Mouse (Mus musculus) liver, embryonic 12.5 days (tissue): ENCODE data around the gene Usp54. TPM values are rescaled to one million over a fixed set of nuclear protein-coding genes. Genes with fewer than 3 reads are reported as not detected.
A peak's percentile ranks its signal among the peaks of the same experiment; 100 is the strongest.

Source experiments
- ATAC-seq: fragments of 200-750 bp; cut with Nextera tagmentation; 2 replicates; pipeline ENCODE4 v1.8.0; 2017; ENCODE audit warnings: moderate number of reproducible peaks, mild to moderate bottlenecking, moderate library complexity
- H3K27ac ChIP-seq: fragments of 300-500 bp; sonication (generic); 2 replicates; pipeline ENCODE4 v1.5.1; 2016; ENCODE audit warnings: mild to moderate bottlenecking
- H3K27me3 ChIP-seq: fragments of 300-500 bp; sonication (generic); replicated peaks from 2 replicates; pipeline ENCODE4 v1.6.1; 2016; ENCODE audit warnings: mild to moderate bottlenecking, moderate library complexity
- H3K36me3 ChIP-seq: fragments of 300-500 bp; sonication (generic); 2 replicates; pipeline ENCODE4 v1.6.1; 2016; ENCODE audit warnings: mild to moderate bottlenecking, moderate library complexity
- H3K4me1 ChIP-seq: fragments of 300-500 bp; sonication (generic); 2 replicates; pipeline ENCODE4 v1.6.1; 2016
- H3K4me2 ChIP-seq: fragments of 300-500 bp; sonication (generic); 2 replicates; pipeline ENCODE4 v1.6.1; 2016; ENCODE audit warnings: mild to moderate bottlenecking, moderate library complexity
- H3K4me3 ChIP-seq: fragments of 300-500 bp; sonication (generic); 2 replicates; pipeline ENCODE4 v1.5.1; 2016; ENCODE audit warnings: mild to moderate bottlenecking, moderate library complexity
- H3K9ac ChIP-seq: fragments of 300-500 bp; sonication (generic); 2 replicates; pipeline ENCODE4 v1.6.1; 2016; ENCODE audit warnings: mild to moderate bottlenecking, moderate library complexity
- H3K9me3 ChIP-seq: fragments of 300-500 bp; sonication (generic); replicated peaks from 2 replicates; pipeline ENCODE4 v1.6.1; 2016; ENCODE audit warnings: mild to moderate bottlenecking, moderate library complexity
- WGBS: fragments of 180-500 bp; shearing (Covaris S2); methylation state at CpG from one replicate; pipeline ENCODE4 v1.1.7; 2016; ENCODE audit not compliant: insufficient replicate concordance; 5-methylcytosine and 5-hydroxymethylcytosine counted together
- polyA plus RNA-seq: library from polyadenylated mRNA; unstranded; fragments of >200 nt; fragmentation: Nextera tagmentation; extraction: Ambion mirVana; gene quantifications from 2 replicates; pipeline ENCODE4 v1.2.1, GENCODE M21; 2016

Usp54 gene
- polyA plus RNA-seq, 1 experiment from 2014 or later = 2.2 TPM

DNA sequence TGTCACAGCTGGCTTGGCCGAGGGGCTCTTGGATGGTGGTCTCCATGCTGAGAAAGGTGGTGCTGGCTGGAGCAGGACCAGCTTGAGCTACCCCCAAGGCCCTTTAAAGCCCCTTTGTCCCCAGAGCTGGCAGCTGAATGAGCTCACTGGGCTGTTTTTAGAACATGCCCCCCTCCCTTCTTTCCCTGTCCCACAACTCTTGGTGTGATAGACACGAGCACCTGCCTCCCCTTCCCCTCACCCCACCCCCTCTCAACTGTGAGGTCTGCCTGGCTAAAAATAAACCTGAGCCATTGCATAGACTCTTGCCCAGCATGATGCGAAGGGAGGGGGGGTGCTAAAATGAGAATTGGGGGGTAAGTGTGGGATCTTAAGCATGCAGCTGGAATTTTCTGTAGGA, 23.6 kb upstream of the Usp54 start:
- 65% methylated on average over 3 of the region's 3 CpGs for WGBS

GRCm38 (mm10) chr14:20663601-20664000, 22.7 kb upstream of the Usp54 start:
- ATAC-seq = no peak
- no peak overlapping the region for H3K4me2 ChIP-seq
- H3K4me3 ChIP-seq = no peak overlapping the region
- no peak overlapping the region for H3K9ac ChIP-seq
- no peaks in the 10 kb centered on the region for H3K9me3 ChIP-seq
- peaks cover 19% of the 10 kb centered on the region for H3K4me1 ChIP-seq
- H3K27ac ChIP-seq = no peak overlapping the region
- no peaks in the 10 kb centered on the region for H3K36me3 ChIP-seq
- WGBS = 58% methylated on average over 2 of the region's 2 CpGs
- peaks cover 75% of the 10 kb centered on the region for H3K27me3 ChIP-seq

More for the DNA sequence above, 23.6 kb upstream of the Usp54 start:
- Histone ChIP-seq H3K9ac (no peak overlapping the region), H3K27me3 (peaks cover 82% of the 10 kb centered on the region), H3K36me3 (no peaks in the 10 kb centered on the region), H3K4me2 (no peak overlapping the region), H3K9me3 (no peaks in the 10 kb centered on the region), H3K4me1 (peaks cover 19% of the 10 kb centered on the region), H3K4me3 (no peak overlapping the region), H3K27ac (no peak overlapping the region)
- no peak for ATAC-seq

DNA sequence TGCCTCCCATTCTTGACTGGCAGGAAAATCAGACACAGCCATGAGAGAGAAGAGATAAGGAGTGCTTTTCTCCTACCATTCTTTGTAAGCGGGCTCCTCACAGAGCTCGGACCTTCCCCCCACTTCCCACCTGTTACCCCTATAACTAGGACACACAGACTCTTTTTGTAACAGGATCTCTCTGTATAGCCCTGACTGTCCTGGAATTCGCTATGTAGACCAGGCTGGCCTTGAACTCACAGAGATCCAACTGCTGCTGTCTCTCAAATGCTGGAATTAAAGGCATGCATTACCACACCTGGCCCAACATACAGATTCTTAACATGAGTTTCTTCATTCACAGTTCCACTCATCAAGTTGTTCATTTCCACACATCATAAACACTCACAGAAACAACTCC, 21.9 kb upstream of the Usp54 start:
- Histone ChIP-seq H3K27ac (no peak overlapping the region), H3K4me1 (peaks cover 22% of the 10 kb centered on the region), H3K27me3 (peaks cover 70% of the 10 kb centered on the region), H3K9me3 (no peaks in the 10 kb centered on the region), H3K9ac (no peak overlapping the region), H3K4me2 (no peak overlapping the region), H3K4me3 (no peak overlapping the region), H3K36me3 (no peaks in the 10 kb centered on the region)
- no peak for ATAC-seq
- 63% methylated on average over 3 of the region's 3 CpGs for WGBS

- Histone ChIP-seq H3K4me2 (peak overlapping the region; percentile 93), H3K4me1 (peaks cover 22% of the 10 kb centered on the region), H3K9ac (peak overlapping the region; percentile 67), H3K27me3 (peaks cover 63% of the 10 kb centered on the region), H3K9me3 (no peaks in the 10 kb centered on the region), H3K36me3 (no peaks in the 10 kb centered on the region), H3K4me3 (peak overlapping the region; percentile 63), H3K27ac (0 out of 2 replicates have a peak overlapping the region, but pooled peaks have one; percentile 34)
- ATAC-seq = peak; percentile 25; the same call in 1 of the 2 replicates
- WGBS = 15% methylated on average over 19 of the region's 19 CpGs
These were observed 20.9 kb upstream of the Usp54 start for GRCm38 (mm10) chr14:20661661-20662331.

- H3K9ac ChIP-seq = peak overlapping the region; percentile 67
- peaks cover 56% of the 10 kb centered on the region for H3K27me3 ChIP-seq
- peaks cover 22% of the 10 kb centered on the region for H3K4me1 ChIP-seq
- peak overlapping the region; percentile 93 for H3K4me2 ChIP-seq
- no peaks in the 10 kb centered on the region for H3K9me3 ChIP-seq
- 3% methylated on average over 52 of the region's 52 CpGs for WGBS
- 0 out of 2 replicates have a peak overlapping the region, but pooled peaks have one; percentile 34 for H3K27ac ChIP-seq
- no peaks in the 10 kb centered on the region for H3K36me3 ChIP-seq
- ATAC-seq = peak; percentile 82
- H3K4me3 ChIP-seq = peak overlapping the region; percentile 63
These were observed 20.2 kb upstream of the Usp54 start for GRCm38 (mm10) chr14:20660827-20661660.

DNA sequence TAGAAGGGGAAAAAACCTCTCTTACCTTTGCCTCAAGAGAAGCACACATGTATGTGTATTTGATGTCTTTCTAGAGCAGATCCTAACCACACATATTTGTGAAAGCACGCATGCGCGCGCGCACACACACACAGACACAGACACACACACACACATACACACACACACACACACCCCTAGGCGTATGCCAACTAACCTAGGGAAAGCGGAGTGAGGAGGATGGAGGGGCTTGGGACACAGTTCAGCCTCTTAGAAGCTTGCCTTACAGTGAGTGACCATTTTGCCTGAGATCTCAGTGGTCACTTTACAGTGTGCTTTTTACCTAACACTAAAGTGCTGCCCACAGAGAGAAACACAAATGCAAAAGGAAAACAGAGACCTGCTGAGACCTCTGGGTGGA, 18.8 kb upstream of the Usp54 start:
- H3K4me3 ChIP-seq = no peak overlapping the region
- no peaks in the 10 kb centered on the region for H3K9me3 ChIP-seq
- no peaks in the 10 kb centered on the region for H3K36me3 ChIP-seq
- ATAC-seq = no peak
- H3K4me1 ChIP-seq = peaks cover 22% of the 10 kb centered on the region
- H3K27me3 ChIP-seq = peaks cover 45% of the 10 kb centered on the region
- H3K9ac ChIP-seq = no peak overlapping the region
- WGBS = 87% methylated on average over 7 of the region's 7 CpGs
- no peak overlapping the region for H3K4me2 ChIP-seq
- H3K27ac ChIP-seq = no peak overlapping the region

- Histone ChIP-seq H3K27ac (no peak overlapping the region), H3K4me2 (no peak overlapping the region), H3K36me3 (no peaks in the 10 kb centered on the region), H3K4me3 (no peak overlapping the region), H3K9ac (no peak overlapping the region), H3K9me3 (no peaks in the 10 kb centered on the region), H3K27me3 (peaks cover 37% of the 10 kb centered on the region), H3K4me1 (peaks cover 22% of the 10 kb centered on the region)
- no peak for ATAC-seq
- WGBS = 71% methylated on average over 6 of the region's 6 CpGs
These were observed 18.0 kb upstream of the Usp54 start for GRCm38 (mm10) chr14:20658902-20659301.

DNA sequence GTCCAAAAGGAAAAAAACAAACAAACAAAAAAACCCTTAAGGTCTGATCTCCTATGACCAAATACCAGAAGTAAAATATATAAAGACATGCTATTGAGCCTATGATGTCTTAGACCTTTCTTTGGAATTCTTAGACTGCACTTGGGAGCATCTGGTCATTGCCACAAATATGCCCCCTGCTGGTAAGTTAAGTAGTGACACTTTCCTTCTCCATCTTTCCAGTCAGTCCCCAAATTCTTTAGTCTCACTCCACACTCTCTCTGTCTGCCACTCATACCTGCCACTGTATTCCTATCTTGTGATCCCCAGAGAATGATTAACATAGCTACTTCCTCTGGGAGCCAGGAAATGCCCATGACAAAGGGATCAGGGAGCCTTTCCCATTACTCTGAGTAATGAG, 17.5 kb upstream of the Usp54 start:
- Histone ChIP-seq H3K4me1 (peaks cover 22% of the 10 kb centered on the region), H3K27me3 (peaks cover 31% of the 10 kb centered on the region), H3K27ac (no peak overlapping the region), H3K36me3 (no peaks in the 10 kb centered on the region), H3K4me2 (no peak overlapping the region), H3K9ac (no peak overlapping the region), H3K9me3 (no peaks in the 10 kb centered on the region), H3K4me3 (no peak overlapping the region)
- ATAC-seq = no peak

DNA sequence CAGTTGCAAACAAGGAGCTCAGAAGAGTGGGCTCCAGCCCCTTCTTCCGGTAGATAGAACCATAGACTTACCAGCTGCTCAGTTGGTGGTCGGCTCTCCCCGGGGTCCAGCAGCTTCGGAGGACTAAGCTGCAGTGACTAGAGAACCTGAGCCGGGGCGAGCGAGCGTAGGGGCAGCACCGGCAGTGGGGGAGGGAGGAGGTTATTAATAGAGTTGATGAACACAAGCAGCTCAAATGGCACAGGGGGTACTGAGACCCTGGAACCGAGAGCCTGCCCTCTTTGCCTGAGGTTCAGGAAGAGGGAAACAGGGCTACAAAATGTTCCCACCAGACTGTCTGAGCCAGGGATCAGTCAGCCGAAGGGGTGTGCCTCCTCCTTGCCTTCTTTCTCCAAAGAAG, 15.5 kb upstream of the Usp54 start, which contains the start of gene Myoz1:
Myoz1 (minus strand) TSS at position 180 of the 400 bp plus-strand sequence.
- no peak within 1 kb of the TSS for H3K4me2 ChIP-seq
- whole genome bisulfite sequencing = 52% methylated on average over 11 of the region's 11 CpGs
- H3K4me3 ChIP-seq = no peak within 1 kb of the TSS

GRCm38 (mm10) chr14:20655731-20656130, 14.9 kb upstream of the Usp54 start:
- peaks cover 8% of the 10 kb centered on the region; the same call in 1 of the 2 replicates for H3K27me3 ChIP-seq
- peaks cover 9% of the 10 kb centered on the region for H3K4me1 ChIP-seq
- H3K9ac ChIP-seq = no peak overlapping the region
- no peaks in the 10 kb centered on the region for H3K9me3 ChIP-seq
- no peak for ATAC-seq
- H3K4me3 ChIP-seq = no peak overlapping the region
- no peak overlapping the region for H3K4me2 ChIP-seq
- H3K36me3 ChIP-seq = no peaks in the 10 kb centered on the region
- H3K27ac ChIP-seq = no peak overlapping the region
- WGBS = 70% methylated on average over 9 of the region's 9 CpGs

More for the DNA sequence above, 15.5 kb upstream of the Usp54 start, which contains the start of gene Myoz1:
- no peak within 1 kb of the TSS for H3K27ac ChIP-seq
- H3K4me1 ChIP-seq = peaks cover 13% of the 10 kb centered on the region
- no peaks in the 10 kb centered on the region for H3K9me3 ChIP-seq
- ATAC-seq = no peak
- peaks cover 12% of the 10 kb centered on the region for H3K27me3 ChIP-seq
- no peaks in the 10 kb centered on the region for H3K36me3 ChIP-seq
- H3K9ac ChIP-seq = no peak within 1 kb of the TSS

- Histone ChIP-seq H3K27me3 (peaks cover 4% of the 10 kb centered on the region; the same call in 1 of the 2 replicates), H3K9me3 (no peaks in the 10 kb centered on the region), H3K9ac (no peak overlapping the region), H3K36me3 (no peaks in the 10 kb centered on the region), H3K4me1 (peaks cover 3% of the 10 kb centered on the region), H3K4me2 (no peak overlapping the region), H3K27ac (no peak overlapping the region), H3K4me3 (no peak overlapping the region)
- ATAC-seq = no peak
- 65% methylated on average over 9 of the region's 9 CpGs for WGBS
These were observed 14.0 kb upstream of the Usp54 start for GRCm38 (mm10) chr14:20654690-20655421.
